Mouse (Mus musculus) layer of hippocampus, adult 11-12 months (tissue): Measurements from ENCODE around the gene Pfn4.
A peak's percentile ranks its signal among the peaks of the same experiment; 100 is the strongest.
"Not testable (repeated sequence)": the region's sequence is repeated elsewhere in the genome, so short reads cannot be mapped to it uniquely, and the experiment has no call there.

Experiments
- DNase-seq: peaks from one replicate; pipeline ENCODE4 v3.0.0; 2022; ENCODE audit warnings: low spot score

The Pfn4 gene

DNA sequence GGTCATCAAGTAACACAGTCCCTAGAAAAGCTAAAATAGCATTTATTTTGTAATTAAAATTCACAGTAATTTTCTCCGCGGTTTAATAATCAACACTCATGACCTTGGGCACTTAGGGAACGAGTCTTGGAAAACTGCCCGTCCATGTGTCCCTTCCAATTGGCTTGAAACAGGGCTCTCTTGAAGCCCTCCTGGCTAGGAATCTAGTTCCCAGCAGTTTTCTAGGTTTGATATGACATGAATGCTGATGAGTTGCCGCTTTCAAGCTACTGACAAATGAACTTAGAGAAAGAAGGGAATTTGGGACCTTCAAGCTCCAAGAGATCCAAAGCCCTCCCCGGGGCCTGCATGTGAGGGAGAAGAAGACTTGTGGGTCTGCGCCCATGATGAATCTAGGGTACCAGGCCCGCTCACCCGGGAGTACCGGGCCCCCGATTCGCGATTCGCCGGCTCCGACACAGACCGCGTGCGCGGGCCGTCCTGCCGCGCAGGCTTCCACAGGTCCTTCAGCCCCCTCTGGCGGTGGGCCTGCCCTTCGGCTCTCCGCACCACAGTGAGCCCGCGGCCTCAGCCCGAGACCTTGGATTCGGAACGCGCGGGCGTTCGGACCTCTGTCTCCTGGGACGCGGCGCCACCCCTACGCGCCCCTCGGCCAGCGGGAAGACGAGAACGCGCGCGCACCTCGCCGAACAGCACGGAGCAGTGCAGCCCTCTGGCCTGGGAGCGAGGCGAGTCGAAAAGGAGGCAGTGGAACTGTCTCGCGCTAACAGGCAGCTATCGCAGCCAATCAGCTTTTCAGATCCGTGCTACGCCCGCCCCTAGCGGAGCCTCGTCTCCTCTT lies at the start of gene Pfn4, which contains the start of gene Fam228b:
TSS of gene Pfn4 (plus strand) at position 531 of the 841 bp plus-strand sequence.
TSS of gene Fam228b (minus strand) at position 776 of the 841 bp plus-strand sequence.
- peak; percentile 97 for DNase-seq

DNA sequence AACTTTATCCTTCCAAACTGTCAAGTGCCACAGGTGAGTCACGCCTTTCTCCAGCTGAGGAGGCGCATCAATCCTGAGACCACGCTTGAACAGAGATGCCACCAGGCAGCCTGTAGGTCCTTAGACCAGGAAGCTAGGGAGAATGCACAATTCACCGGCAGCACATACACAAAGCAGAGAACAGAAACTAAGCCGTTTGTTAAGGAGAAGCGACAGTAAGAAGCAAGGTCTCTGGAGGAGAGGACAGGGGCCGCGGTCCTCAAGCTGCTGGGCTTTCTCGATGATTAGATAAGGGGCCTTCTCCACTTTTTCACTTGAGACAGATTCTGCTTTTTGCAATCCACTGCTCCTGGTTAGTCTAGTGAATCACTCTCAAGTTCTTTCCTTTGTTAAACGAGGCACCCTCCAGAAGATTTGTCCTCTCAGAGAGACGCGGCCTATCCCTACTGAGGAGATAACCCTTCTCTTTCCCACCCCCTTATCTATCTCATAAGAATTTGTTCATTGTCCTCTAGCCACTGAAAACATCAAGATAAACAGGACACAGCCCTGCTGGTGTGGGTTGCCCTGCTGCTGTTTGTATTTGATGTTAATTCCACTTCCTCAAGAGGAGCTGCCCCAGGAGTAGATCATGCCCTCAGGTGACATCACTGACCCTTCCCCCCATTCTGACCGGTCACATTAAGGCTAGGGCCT lies 49.6 kb upstream of the Pfn4 start:
- no peak for DNase-seq

DNA sequence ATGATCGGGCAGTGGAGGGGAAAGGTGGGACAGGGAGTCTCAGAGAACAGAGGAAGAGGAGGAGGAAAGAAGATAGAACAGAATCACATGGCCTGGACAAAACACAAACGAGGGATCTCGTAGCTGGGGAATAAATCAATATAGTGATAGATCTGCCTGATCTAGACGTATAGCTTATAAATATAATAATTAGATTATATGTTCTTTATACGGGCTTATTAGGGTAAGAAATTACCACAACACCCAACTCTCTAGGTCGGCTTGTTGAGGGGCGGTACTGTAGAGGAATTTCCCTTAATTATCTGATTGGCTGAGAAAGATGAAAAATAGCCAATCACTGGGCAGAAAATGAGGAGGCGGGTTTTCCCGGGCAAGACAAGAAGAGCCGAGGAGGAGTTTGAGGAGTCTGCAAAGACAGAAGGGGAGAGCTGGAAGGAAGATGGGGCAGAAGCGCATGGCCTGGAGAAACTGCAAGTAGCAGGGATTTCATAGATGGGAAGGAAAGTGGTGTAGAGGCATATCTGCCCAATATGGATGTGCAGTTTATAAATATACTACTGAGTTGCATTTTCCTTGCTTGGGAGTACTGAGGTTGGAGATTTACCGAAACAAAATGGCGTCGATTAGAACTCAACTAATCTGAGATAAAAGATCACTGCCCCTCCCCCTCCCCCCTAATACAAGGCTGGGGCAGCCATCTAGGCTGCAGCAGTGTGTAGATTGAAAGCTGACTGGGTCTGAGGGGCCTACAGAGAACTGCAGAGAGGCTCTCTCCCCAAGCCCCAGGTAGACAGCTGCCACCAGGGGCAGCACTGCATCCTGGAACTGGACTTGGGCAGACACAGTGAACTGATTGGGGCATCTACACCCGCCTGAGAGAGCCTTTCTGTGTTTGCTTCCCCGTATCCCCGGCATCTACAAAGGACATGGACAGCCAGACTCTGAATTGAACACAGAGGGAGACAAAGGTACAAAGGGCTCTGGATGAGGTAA lies 48.8 kb upstream of the Pfn4 start:
- no peak for DNase-seq

DNA sequence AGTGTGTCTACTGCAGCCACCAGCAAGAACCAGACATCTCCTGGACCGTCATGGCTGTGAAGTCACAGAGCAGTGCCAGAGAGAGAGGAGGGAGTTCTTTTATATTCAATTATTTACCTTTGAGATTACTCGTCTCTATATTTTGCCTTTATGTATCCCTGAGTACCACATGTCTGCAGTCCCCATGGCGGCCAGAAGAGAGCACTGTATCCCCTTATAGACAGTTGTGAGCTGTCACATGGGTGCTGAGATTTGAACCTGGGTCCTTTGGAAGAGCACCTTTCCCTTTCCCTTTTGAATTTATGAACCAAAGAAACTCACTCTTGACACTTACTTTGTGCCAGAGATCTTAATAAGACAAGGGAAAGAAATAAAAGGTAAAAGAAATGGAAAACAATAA lies 39.7 kb upstream of the Pfn4 start:
- DNase-seq = no peak

DNA sequence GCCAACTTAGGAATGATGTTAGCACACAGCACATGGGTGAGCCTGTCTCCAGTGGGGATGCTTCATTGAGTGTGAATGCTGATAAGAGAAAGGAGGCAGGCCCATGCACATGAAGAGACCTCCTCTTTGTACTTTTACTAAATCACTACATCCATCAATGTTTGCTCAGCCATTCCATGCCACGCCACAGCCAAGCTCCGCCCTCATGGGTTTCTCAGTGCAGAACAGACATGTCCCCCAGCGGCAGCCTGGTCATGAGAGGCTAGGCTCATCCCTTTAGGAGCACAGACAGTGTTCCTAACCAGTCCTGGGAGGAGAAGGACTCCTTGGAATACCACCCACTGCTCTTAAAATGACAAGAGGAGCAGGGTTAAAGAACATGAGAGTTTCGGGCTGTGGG lies 37.2 kb upstream of the Pfn4 start:
- DNase-seq = no peak

DNA sequence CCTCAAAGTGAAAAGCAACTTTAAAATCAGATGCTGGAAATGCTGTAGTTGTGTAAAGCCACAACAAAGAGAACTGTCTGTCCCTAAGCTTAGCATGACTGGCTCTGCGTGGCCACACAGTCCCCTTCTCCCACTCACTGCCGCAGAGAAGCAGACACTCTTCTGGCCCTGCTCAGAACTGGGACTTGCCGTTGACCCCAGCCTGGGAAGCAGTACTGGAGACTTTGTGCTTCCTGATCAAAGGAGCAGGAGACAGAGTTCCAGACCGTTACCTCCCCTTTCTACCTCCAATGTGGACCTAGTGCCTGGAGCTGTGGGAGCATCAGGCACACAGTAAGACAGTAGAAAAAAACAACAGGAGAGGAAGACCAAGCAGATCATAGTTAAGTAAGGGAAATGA lies 36.5 kb upstream of the Pfn4 start:
- no peak for DNase-seq

DNA sequence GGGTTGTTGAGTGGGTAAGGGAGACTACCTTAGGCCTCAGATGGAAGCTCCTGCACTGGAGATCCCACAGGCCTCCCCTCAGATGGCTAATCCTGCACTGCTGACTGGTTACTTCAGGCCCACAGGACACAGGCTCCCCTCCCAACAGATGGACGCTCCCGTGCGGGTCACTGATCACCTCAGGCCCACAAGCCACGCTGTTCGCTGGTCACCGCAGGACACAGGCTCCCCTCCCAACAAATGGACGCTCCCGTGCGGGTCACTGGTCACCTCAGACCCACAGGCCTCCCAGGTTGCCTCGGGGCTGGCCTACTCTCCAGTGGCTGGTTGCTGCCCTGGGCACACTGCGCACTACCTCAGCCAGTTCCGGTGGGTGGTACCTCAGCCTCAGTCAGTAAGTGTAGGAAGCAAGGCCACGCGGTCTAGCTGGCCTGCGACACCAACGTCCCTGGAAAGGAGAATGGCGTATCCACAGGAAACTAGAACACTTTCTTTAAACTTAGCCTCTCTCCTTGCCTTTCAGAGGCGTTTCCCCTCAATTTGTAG lies 30.7 kb upstream of the Pfn4 start, which contains the start of gene Fam228a:
TSS of gene Fam228a (minus strand) at position 400 of the 546 bp plus-strand sequence.
- no peak for DNase-seq

DNA sequence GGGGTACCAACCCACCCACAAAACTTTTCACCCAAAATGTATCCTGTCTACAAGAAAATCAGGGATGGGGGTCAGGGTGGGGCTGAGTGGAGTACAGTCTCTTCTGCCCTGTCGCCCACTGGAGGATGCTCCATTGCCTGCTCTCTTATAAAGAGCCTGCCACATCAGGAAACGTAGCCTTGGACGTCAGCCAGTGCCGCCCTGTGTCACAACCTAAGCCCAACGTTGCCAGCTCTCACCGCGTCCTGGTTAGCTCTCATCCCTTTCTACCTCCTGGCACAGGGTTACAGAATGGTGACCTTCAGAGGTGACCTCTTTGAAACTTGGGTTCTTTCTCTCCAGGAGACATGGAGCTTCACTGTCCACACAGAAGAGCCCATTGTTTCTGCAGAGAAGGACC lies 28.0 kb upstream of the Pfn4 start:
- no peak for DNase-seq

DNA sequence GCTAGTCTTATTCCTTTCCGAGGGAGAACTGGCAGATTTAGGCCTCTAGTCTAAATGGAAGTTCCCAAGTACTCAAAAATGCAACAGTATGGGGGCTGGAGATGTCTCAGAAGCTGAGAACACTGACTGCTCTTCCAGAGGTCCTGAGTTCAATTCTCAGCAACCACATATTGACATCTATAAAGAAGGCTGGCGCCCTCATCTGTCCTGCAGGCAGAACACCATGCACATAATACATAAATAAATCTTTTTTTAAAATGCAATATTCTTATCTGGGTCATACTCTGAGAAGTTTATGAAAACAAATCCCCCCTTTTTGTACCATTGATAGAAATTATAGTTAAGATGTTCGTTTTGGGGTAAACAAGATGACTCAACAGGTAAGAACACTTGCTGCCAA lies 26.6 kb upstream of the Pfn4 start:
- DNase-seq = no peak

DNA sequence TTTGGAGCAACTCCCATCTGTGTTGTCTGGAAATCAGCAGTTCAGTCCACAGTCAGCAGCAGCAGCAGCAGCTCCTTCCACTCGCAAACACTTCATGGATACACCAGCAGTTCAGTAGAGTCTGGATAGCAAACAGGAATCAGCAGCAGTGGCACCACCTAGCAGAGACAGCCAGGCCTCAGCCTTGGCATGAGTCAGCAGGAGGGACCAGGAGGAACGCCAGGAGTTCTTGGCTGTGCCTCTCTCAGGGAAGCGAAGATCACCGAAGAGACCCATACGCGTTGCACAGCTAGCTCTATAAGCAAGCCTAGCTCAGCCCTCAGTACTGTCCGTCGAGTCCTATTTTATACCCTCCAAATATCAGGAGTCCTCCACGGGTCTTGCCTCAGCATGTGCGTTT lies 24.3 kb upstream of the Pfn4 start:
- DNase-seq = no peak

DNA sequence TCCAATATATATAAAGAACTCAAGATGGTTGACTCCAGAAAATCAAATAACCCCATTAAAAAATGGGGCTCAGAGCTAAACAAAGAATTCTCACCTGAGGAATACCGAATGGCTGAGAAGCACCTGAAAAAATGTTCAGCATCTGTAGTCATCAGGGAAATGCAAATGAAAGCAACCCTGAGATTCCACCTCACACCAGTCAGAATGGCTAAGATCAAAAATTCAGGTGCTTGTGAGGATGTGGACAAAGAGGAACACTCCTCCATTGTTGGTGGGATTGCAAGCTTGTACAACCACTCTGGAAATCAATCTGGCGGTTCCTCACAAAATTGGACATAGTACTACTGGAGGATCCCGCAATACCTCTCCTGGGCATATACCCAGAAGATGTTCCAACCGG lies 14.4 kb upstream of the Pfn4 start:
- DNase-seq = not testable (repeated sequence)

DNA sequence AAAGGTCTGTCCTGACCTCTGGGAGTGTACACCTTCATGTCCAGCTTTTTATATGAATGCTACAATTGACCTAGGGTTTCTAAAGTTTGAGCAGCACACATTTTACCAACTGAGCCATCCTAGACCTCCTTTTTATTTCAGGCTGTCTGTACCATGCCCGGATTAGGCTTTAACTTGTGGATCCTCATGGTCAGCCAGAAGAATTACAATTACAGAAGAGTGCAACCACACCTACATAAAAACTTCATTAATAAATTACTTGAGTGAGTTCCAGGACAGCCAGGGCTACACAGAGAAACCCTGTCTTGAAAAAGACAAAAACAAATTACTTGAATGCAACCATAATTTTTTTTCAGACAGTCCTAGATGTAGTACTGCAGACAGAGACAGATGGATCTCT lies 11.8 kb upstream of the Pfn4 start:
- no peak for DNase-seq

DNA sequence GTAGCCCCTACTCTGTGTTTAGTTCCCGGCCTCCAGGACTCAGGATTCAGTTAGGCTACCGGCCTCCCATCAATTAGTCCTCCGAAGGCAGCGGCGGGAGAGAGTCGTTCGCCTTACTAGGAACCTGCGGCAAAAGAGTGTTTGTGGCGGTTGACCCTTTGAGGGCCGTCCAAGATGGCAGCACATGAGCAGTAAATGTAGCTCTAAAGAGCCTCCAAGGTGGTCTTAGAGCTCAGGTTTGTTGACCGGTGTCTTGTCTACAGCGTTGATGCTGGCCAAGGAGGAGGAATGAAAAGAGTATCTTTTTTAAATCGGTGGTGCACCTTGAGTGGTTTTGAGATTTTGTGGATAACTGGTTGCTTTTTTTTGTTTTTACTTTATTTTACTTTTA lies 506 bp downstream of the Pfn4 start:
- no peak for DNase-seq

DNA sequence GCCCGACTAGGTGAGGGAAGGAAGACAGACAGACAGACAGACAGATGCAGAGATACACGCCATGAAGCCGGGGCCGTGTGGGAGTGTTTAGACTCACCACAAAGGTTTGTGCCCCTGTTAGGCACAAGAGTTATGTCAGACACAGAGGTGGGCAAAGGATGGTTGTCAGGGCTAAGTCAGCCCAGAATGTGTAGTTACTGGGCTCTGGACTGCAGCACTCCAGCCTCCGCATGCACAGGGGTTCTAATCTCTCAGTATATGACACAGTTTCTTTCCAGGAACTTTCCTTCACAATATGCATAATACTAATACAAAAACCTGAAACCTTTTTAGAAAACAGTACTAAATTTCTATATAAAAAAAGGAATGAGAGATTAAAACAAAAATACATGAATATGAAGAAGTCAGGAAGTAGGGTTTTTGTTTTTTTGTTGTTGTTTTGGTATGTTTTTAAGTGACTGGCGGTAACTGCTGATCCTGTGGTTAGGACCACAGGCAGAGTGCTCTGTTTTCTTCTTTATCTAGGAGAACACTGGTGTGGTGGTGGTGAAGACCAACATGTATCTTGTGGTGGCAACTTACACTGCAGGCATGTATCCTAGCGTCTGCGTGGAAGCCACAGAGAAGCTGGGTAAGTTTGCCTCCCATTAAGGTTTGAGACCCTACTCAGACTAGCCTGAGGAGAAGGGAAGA lies 6.2 kb downstream of the Pfn4 start:
- DNase-seq = no peak

DNA sequence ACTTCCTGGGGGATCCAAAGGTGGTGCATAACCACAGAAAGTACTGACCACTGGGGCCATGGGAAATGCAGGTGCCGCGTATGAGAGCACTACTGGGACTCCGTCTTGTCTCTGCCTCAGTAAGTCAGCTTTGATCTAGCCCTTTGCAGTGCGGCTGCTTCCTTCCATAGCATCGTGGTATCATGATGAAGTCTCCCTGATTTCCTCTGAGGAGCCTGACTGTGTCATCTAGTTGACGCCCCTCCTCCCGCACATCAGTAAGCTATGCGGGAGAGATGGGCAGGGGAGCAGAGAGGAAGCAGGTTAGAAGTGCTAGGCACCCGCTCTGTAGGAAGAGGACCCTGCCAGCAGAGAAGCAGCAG lies 6.7 kb downstream of the Pfn4 start:
- DNase-seq = no peak

DNA sequence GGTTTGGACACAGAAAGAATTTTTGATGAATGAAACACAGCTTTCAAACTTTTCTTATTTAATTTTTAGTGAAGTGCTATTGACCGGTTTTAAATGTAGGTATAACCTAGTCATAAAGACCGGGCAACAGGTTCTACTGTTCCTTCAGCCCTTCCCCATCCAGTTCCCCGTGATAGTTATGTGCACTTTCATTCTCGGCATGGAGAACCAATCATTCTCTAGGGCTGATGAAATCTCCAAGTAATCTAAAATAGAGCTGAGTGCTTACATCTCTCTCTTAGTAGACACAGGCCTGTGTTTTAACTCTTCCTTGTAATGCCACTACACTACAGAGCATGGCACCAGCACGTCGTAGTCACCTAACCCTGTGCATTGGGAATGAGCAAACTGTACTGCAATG lies 8.9 kb downstream of the Pfn4 start:
- DNase-seq = no peak

DNA sequence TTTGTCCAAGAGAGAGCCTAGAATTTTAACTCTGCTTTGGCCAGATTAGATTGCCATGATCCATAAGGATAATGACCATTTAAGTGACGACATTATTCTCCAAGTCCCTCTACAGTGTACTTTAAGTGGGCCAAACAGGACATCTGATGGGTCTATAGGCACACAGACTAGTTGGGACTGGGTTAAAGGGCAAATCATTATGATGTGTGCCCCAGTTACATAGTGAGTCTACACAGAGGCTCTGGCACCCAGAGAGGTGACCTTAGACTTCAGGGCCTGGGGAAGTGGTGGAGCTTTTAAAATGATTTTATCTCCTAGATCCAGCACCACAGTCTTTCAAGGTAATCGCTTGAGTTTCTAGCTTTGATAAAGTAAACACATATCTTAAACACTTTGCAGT lies 11.4 kb downstream of the Pfn4 start:
- no peak for DNase-seq

DNA sequence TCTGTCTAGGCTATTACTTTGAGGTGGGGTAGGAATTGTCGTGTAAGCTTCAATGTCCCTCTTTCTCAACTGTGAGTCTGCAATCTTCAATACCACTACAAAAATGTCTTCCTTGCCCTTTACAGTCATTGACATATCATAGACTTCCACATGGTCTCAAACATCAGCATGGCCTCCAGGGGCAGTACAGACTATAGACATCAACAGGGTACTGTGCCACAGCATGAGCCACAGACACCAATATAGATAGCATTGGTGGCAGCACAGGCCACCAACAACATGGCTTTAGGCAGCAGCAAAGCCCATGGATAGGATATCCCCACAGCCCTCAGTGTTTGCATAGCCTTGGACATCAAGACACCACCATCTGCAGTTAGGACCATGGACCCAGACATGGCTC lies 12.4 kb downstream of the Pfn4 start:
- no peak for DNase-seq

DNA sequence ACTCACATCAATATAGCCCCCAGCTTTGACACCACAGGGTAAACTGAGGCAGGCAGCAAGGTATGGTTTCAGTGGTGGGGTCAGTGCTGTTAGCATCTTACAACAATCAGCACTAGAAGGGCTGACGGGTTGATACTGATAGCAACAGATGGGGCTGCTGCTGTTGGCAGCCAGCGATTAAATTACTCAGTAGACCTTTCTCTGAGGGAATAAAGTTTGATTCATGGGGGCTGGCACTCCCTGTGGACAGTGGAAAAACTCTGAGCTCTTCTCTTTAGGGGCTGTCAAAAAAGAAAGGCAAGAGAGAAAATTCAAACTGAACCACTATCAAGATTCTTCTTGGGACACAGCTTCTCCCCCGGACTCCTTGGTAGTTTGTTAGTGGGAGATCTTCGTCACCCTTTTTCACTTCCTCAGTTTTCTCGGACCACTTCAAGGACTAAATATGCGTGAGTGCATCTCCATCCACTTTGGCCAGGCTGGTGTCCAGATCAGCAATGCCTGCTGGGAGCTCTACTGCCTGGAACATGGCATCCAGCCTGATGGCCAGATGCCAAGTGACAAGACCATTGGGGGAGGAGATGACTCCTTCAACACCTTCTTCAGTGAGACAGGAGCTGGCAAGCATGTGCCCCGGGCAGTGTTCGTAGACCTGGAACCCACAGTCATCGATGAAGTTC lies 13.0 kb downstream of the Pfn4 start:
- not testable (repeated sequence) for DNase-seq

DNA sequence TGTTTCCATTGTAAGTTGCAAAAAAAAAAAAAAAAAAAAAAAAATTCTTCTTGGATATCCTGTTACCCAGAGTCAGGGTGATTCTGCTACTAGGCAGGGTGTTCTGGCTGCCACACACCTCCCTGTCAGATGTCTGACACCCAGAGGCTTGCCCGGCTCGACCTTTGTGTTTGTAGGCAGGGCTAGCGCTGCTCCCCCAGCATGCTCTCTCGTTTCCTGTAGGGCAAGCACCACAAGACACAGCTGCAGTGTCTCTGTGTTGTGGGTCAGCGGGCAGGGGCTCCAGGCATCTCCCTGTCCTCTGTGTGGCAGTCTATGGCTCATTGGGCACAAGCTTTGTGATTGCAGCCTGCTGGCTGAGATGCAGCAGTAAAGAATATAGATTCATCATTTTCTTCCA lies 14.8 kb downstream of the Pfn4 start:
- no peak for DNase-seq

DNA sequence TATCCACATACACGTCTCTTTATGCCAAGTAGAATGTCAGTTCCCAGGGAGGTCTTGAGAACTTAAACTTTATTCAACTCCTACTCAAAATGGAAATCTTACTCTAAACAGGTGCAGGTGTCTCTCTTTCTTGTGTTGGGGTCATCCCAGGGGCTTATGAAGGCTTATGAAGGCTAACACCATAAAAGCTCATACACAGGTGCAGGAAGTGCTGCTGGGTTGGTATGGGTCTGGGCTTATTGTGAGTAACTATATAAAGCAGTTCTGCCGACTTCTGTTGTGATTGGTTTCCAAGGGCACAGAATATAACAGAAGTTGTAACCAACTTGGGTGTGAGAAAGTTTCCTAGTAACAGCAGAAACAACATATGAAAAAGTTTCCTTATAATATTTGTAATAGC lies 15.6 kb downstream of the Pfn4 start:
- DNase-seq = no peak
